Mouse (Mus musculus): ENCODE measurements around the gene Scd2. TPM values are rescaled to one million over a fixed set of nuclear protein-coding genes. Genes with fewer than 3 reads are reported as not detected.

Gene Scd2
- total RNA-seq, 2 experiments from 2014 or later = 24.8 to 27.2 TPM

- intact Hi-C loops (cut with DNase I) = loop anchor here (1.0 to 2.0 kb wide), 2 partner anchors 48 to 99 kb away; no protein-coding TSS in a partner anchor
- peak; percentile 83 for DNase-seq
These were observed 486 bp downstream of the Scd2 start for GRCm38 (mm10) chr19:44293769-44294551.

GRCm38 (mm10) chr19:44294588-44295041 lies 1.1 kb downstream of the Scd2 start:
- peak; percentile 90 to 93 for DNase-seq
- intact Hi-C loops (cut with DNase I) = loop anchor here (1.0 to 2.0 kb wide), 2 partner anchors 48 to 100 kb away; no protein-coding TSS in a partner anchor

GRCm38 (mm10) chr19:44295251-44295650 lies 1.8 kb downstream of the Scd2 start:
- peak; percentile 24 to 53 for DNase-seq
- intact Hi-C loops (cut with DNase I) = loop anchor here (2.0 kb wide), 1 partner anchor 100 kb away; no protein-coding TSS in a partner anchor

- intact Hi-C loops (cut with DNase I) = loop anchor here (2.0 kb wide), 1 partner anchor 101 kb away; no protein-coding TSS in a partner anchor
- peak; percentile 87 to 91 for DNase-seq
These were observed 2.3 kb downstream of the Scd2 start for GRCm38 (mm10) chr19:44295741-44296140.

- DNase-seq = no peak
- intact Hi-C loops (cut with DNase I) = no loop called here
These were observed 2.7 kb downstream of the Scd2 start for GRCm38 (mm10) chr19:44296186-44296585.

GRCm38 (mm10) chr19:44297068-44297760 lies 3.7 kb downstream of the Scd2 start:
- no peak for DNase-seq
- intact Hi-C loops (cut with DNase I) = no loop called here

GRCm38 (mm10) chr19:44297862-44298261 lies 4.4 kb downstream of the Scd2 start:
- intact Hi-C loops (cut with DNase I) = no loop called here
- no peak for DNase-seq

GRCm38 (mm10) chr19:44299078-44299477 lies 5.6 kb downstream of the Scd2 start:
- DNase-seq = no peak
- intact Hi-C loops (cut with DNase I) = no loop called here

- no peak for DNase-seq
- intact Hi-C loops (cut with DNase I) = no loop called here
These were observed 6.4 kb downstream of the Scd2 start for GRCm38 (mm10) chr19:44299902-44300301.

GRCm38 (mm10) chr19:44300520-44300919 lies 7.0 kb downstream of the Scd2 start:
- no peak for DNase-seq
- intact Hi-C loops (cut with DNase I) = no loop called here

GRCm38 (mm10) chr19:44301176-44301575 lies 7.7 kb downstream of the Scd2 start:
- DNase-seq = no peak
- intact Hi-C loops (cut with DNase I) = no loop called here

GRCm38 (mm10) chr19:44301671-44302305 lies 8.3 kb downstream of the Scd2 start:
- no peak for DNase-seq
- intact Hi-C loops (cut with DNase I) = no loop called here

GRCm38 (mm10) chr19:44302901-44303300 lies 9.4 kb downstream of the Scd2 start:
- intact Hi-C loops (cut with DNase I) = no loop called here
- DNase-seq = no peak

- intact Hi-C loops (cut with DNase I) = no loop called here
- no peak for DNase-seq
These were observed 10.0 kb downstream of the Scd2 start for GRCm38 (mm10) chr19:44303502-44303901.

- DNase-seq = no peak
- intact Hi-C loops (cut with DNase I) = no loop called here
These were observed 10.9 kb downstream of the Scd2 start for GRCm38 (mm10) chr19:44304419-44304818.

GRCm38 (mm10) chr19:44304851-44305510 lies 11.5 kb downstream of the Scd2 start:
- DNase-seq = no peak
- intact Hi-C loops (cut with DNase I) = no loop called here

GRCm38 (mm10) chr19:44305701-44306100 lies 12.2 kb downstream of the Scd2 start:
- DNase-seq = no peak
- intact Hi-C loops (cut with DNase I) = no loop called here

GRCm38 (mm10) chr19:44306171-44306570 lies 12.7 kb downstream of the Scd2 start:
- no peak for DNase-seq
- intact Hi-C loops (cut with DNase I) = no loop called here

- intact Hi-C loops (cut with DNase I) = no loop called here
- DNase-seq = no peak
These were observed 13.8 kb downstream of the Scd2 start for GRCm38 (mm10) chr19:44307101-44307914.
